Mouse (Mus musculus): ENCODE results near the gene Dync1li2.

The Dync1li2 gene

DNA sequence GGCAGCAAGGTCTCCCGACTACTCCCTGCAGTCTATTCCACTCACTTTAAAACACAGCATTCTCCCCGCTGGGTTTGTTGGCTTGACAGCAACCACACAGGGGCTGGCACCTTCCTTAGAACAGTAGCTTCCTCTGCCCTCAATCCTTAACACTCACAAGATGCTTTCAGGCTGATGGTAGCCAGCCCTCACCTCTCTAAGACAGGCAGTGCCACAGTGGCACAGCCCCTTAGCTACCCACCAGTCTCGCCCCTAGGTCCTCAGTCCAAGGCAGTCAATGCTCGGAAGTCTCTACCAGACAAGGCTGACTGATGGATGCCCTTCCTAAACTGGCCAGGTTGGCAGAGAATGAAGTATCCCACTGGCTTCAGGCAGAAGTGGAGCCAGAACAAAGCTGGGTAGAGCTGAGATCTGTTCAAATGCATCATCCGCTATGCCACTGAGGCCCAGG is 61.9 kb downstream of the Dync1li2 start:
- DNase-seq (ENCODE audit: inconsistent ontology term): no peak

DNA sequence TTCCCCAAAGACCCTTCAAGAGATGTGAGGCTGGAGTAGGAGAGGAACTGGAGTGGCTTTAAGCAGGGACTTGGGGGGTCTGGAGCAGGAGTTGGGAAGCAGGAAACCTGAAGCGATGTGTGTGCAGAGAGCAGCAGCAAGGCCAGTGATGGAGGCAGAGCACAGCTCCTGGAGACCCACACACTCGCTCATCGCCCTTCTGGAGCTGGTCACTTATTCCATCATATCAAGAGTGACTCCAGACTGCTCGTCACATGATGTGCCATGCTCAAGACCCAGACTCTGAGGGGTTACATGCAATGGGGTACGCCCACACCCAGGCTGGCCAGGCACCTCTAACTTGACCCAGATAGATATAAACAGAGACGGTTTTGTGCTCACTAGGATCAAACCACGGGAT is 62.6 kb downstream of the Dync1li2 start:
- no peak for DNase-seq (ENCODE audit: inconsistent ontology term)

DNA sequence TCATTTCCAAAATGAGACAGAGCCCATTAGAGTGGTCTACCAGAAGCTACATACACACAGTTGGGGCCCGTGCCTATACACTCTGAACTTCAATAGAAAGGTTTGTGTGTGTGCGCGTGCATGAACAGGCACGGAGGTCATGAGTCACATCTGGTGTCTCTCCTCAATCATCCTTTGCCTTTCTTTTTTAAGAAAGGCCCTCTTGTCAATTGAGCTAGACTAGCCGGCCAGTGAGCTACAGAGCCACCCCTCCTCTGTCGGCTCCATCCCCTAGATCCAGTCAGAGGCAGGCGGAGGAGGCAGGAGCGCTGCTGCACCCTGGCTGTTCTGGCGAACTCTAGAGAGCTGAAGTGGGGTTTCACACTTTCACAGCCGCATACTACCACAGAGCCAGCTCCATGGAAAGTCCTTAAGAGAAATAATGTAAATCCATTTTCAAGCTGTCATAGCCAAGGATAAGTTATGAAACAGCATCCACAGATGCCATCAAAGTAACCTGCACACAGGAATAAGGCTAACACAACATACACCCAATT is 63.5 kb downstream of the Dync1li2 start:
- DNase-seq (ENCODE audit: inconsistent ontology term): no peak

DNA sequence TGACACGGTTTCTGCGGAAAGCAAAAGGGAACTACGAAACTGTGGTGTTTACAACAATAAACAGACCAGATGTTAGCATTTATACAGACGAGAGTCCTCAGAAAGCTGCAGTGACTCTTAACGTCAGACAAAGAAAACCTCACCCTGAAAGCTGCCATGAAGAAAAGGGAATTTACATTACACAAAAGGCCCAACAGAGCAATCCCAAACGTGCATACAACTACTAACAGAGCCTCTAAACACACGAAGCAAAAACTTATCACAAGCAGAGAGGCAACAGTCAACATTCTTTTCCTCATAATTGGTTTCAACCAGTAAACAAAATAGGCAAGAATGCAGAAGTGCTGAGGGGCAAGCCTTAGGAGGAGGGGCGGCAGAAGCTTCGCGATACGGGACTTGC is 66.2 kb downstream of the Dync1li2 start:
- no peak for DNase-seq (ENCODE audit: inconsistent ontology term)

DNA sequence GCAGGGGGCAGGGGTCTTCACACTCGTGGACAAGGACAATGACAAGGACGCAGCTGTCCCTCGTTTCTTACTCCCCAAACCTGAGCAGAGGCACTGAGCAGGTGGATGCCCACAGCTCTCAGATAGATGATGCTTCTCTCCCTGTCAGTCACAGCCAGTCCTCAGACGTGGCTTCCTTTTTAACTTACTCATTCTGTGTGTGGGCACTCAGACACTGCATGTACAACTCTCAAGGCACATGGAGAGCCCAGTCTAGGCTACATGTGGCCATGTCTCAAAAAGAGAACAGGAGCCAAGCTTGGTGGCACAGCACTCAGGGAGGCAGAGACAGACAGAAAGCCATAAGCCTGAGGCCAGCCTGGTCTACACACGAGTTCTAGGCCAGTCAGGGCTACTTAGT is 66.9 kb downstream of the Dync1li2 start:
- DNase-seq (ENCODE audit: inconsistent ontology term): no peak

DNA sequence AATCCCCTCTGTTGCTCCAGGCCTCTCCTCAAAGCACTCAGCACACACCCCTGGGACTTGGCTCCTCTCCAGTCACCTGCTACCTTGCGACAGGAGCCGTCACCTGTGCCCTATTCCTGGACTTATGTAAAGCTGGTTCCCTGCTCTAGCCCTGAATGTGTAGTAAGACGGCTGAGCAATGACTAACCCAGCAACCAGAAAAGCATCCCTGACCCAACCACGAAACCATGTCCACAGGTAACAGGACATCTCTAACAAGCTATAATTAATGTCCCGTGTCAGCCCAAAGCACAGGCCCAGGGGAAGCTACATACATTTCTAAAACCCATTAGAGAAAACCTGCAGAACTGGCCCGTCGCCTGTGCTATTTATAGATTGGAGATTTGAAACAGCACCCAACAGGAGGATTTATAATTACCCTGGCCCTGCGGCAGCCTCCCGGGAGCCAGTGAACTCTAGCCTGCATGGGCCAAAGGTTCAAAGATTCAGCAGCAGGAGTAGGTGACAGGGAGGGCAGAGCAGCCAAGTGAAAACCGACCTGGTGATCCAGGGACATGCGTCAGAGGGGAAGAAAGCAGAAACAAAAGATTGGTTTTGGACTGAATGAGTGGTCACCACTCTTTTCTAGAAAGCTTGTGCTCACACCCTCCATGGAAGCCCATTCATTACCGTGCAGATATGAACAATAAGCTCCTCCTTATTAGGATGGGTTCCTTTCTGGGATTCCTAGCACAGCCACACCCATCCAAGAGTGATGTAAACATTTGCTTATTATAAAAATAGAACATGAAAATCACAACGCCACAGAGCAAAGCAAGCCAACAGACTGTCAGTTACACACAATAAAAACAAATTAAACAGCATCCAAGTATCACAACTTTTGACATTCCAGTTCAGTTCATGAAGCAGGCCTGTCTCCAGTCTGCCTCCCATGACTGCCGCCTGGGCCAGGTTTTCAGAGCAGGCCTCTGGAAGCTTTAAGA is 67.7 kb downstream of the Dync1li2 start:
- DNase-seq (ENCODE audit: inconsistent ontology term): peak; percentile 57

DNA sequence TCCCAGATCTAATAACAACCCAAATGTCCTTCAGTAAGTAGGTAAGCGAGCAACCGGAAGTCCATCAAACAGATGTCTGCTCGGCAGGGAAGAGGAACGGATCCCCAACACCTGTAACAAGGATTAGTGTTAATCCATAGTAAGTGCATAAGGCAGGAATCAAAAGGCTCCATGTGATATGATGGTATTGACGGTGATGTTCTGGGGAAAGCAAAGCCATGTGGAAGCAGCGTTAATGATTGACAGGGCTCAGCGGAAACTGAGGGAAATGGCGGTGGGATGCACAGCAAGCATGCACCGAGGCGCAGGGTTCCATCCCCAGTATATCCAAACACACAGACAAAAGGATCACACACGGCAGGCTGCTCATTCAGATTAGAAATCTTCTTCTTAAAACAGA is 68.6 kb downstream of the Dync1li2 start:
- DNase-seq (ENCODE audit: inconsistent ontology term): no peak

DNA sequence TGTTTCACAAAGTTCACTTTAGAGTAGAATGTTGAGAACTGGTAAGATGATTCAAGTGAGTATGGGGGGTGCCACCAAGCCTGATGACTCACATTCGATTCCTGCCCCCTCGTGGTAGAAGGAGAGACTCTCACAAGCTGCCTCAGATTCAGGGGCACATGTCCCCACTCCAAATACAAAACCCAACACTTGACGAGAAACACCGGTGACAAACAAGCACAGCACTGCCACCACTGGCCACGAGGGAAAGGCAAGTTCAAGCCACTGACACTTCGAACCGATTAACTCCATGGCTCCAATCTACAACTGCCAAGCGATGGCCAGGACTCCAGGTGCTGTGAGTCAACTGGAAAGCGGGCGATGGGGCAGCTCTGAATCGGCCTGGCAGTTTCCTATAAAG is 69.1 kb downstream of the Dync1li2 start:
- no peak for DNase-seq (ENCODE audit: inconsistent ontology term)

DNA sequence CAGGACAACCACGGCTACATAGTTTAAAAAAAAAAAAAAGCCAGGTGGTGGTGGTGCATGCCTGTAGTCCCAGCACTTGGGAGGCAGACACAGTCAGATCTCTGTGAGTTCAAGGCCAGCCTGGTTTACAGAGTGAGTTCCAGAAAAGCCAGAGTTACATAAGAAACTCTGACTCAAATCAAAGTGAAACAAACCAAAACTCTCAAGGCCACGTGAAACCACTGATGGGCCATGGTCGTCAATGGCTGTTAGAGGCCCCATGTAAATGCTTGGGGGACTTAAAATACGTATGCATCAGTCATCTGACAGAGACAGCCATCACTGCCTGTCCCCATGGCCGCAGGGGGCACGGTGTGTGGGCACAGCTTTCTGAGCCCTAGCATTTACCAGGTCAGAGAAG is 71.7 kb downstream of the Dync1li2 start:
- DNase-seq (ENCODE audit: inconsistent ontology term): no peak

DNA sequence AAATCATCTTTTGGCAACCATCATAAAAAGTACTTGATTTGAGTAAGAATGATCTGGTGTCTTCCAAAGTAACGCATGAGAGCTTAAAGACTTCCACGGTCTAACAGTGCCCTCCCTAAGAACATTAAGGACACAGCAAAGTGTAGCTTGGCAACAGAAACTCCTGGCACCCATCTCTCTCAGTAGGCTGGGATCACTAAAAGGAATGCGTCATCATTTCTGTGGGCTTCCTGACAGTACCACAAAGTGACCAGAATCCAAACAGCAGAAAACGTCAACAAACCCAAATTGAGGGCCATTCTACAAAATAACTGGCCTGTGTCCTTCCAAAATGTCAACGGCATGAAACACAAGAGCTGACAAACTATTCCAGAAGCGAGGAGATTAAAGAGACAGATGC is 72.8 kb downstream of the Dync1li2 start:
- DNase-seq (ENCODE audit: inconsistent ontology term): peak; percentile 69

DNA sequence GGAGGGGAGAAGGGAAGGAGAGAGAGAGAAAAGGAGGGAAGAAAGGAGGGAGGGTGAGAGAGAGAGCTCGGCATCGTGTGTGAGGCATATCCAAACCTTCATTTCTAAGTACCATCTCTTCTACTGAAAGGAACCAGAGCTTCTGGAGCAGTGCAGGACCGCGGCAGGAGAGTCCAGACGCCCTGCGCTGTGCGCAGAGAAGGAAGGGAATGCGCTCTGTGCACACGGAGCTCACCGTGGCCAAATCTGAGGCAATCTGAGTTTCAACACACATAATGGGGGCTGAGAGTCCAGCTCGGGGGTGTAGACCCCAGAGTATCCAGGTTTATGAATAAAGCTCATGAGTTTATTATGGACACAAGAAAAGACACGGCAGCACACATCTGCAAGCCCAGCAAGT is 73.3 kb downstream of the Dync1li2 start:
- DNase-seq (ENCODE audit: inconsistent ontology term): no peak

All from Muller cell, postnatal 12 days (primary cell).